Mouse (Mus musculus) limb, embryonic 12.5 days (tissue): ENCODE data around the gene Fpr3. TPM values are rescaled to one million over a fixed set of nuclear protein-coding genes. Genes with fewer than 3 reads are reported as not detected.

Experiments
- ATAC-seq: fragments of 200-750 bp; cut with Nextera tagmentation; 2 replicates; pipeline ENCODE4 v1.8.0; 2017; ENCODE audit warnings: low read depth, moderate TSS enrichment; ENCODE audit not compliant: insufficient number of reproducible peaks, insufficient read depth, low FRiP score, low TSS enrichment
- H3K27ac ChIP-seq: fragments of 300-500 bp; sonication (generic); 2 replicates; pipeline ENCODE4 v1.5.1; 2016; ENCODE audit warnings: mild to moderate bottlenecking, moderate library complexity
- H3K27me3 ChIP-seq: fragments of 300-500 bp; sonication (generic); 2 replicates; pipeline ENCODE4 v1.6.1; 2016; ENCODE audit warnings: mild to moderate bottlenecking, moderate library complexity
- H3K36me3 ChIP-seq: fragments of 300-500 bp; sonication (generic); 2 replicates; pipeline ENCODE4 v1.6.1; 2016; ENCODE audit warnings: mild to moderate bottlenecking, moderate library complexity
- H3K4me1 ChIP-seq: fragments of 300-500 bp; sonication (generic); replicated peaks from 2 replicates; pipeline ENCODE4 v1.6.1; 2016
- H3K4me2 ChIP-seq: fragments of 300-500 bp; sonication (generic); 2 replicates; pipeline ENCODE4 v1.6.1; 2016; ENCODE audit warnings: mild to moderate bottlenecking, moderate library complexity
- H3K4me3 ChIP-seq: fragments of 300-500 bp; sonication (generic); replicated peaks from 2 replicates; pipeline ENCODE4 v1.5.1; 2016; ENCODE audit warnings: mild to moderate bottlenecking
- H3K9ac ChIP-seq: fragments of 300-500 bp; sonication (generic); replicated peaks from 2 replicates; pipeline ENCODE4 v1.6.1; 2016; ENCODE audit warnings: mild to moderate bottlenecking, moderate library complexity
- H3K9me3 ChIP-seq: fragments of 300-500 bp; sonication (generic); 2 replicates; pipeline ENCODE4 v1.6.1; 2016; ENCODE audit warnings: mild to moderate bottlenecking, moderate library complexity
- WGBS: fragments of 180-500 bp; shearing (Covaris S2); methylation state at CpG from one replicate; pipeline ENCODE4 v1.1.7; 2016; 5-methylcytosine and 5-hydroxymethylcytosine counted together
- polyA plus RNA-seq: library from polyadenylated mRNA; unstranded; fragments of >200 nt; fragmentation: Nextera tagmentation; extraction: Ambion mirVana; gene quantifications from 2 replicates; pipeline ENCODE4 v1.2.1, GENCODE M21; 2016

The Fpr3 gene
- polyA plus RNA-seq, 1 experiment from 2014 or later = not detected

GRCm38 (mm10) chr17:18004752-18005151 is 117.1 kb downstream of the Fpr3 start:
- Histone ChIP-seq H3K36me3 (no peaks in the 10 kb centered on the region), H3K4me2 (no peak overlapping the region), H3K4me1 (no peaks in the 10 kb centered on the region), H3K4me3 (no peak overlapping the region), H3K27me3 (no peaks in the 10 kb centered on the region), H3K9me3 (0 out of 2 replicates have a peak, but pooled peaks cover 5% of the 10 kb centered on the region), H3K27ac (no peak overlapping the region), H3K9ac (no peak overlapping the region)
- 88% methylated on average over 1 of the region's 1 CpGs for WGBS
- ATAC-seq = no peak

Other genes with a start within 250 kb of the Fpr3 start
- gene Vmn2r90, start 184.1 kb upstream of the Fpr3 start, polyA plus RNA-seq = not detected in 2 replicates
- 62.7 and 62.8 TPM in 2 replicates for gene Spaca6, start 60.7 kb upstream of the Fpr3 start, polyA plus RNA-seq
- 1.5 and 1.8 TPM in 2 replicates for gene Has1, start 32.6 kb upstream of the Fpr3 start, polyA plus RNA-seq
- gene Fpr1, start 3.9 kb upstream of the Fpr3 start, polyA plus RNA-seq = not detected in 2 replicates
- not detected in 2 replicates for gene Fpr2, start within 50 bp of the Fpr3 start, polyA plus RNA-seq
- gene Fpr-rs4, start 133.9 kb downstream of the Fpr3 start, polyA plus RNA-seq = not detected in 2 replicates
- not detected in 2 replicates for gene Vmn2r124, start 161.6 kb downstream of the Fpr3 start, polyA plus RNA-seq
- gene Vmn2r91, start 197.2 kb downstream of the Fpr3 start, polyA plus RNA-seq = not detected in 2 replicates